Mouse (Mus musculus) bone marrow macrophage, adult 2 months (primary cell): ENCODE data around the gene Nsg1. TPM values are rescaled to one million over a fixed set of nuclear protein-coding genes. Genes with fewer than 3 reads are reported as not detected.

Source experiments
- H3K27ac ChIP-seq: 2 replicates; pipeline ENCODE4 v1.5.1; 2012; ENCODE audit warnings: low read depth, low read length; ENCODE audit not compliant: insufficient read depth
- H3K4me1 ChIP-seq: 2 replicates; pipeline ENCODE4 v1.6.1; 2012; ENCODE audit warnings: low read length; ENCODE audit not compliant: control insufficient read depth, insufficient read depth
- H3K4me3 ChIP-seq: 2 replicates; pipeline ENCODE4 v1.5.1; 2012; ENCODE audit warnings: mild to moderate bottlenecking, low read length, moderate library complexity; ENCODE audit not compliant: insufficient read depth
- CTCF ChIP-seq: IDR thresholded peaks from 2 replicates; pipeline ENCODE4 v1.5.1; 2012; ENCODE audit warnings: low read depth, mild to moderate bottlenecking, low read length, moderate library complexity
- POLR2A ChIP-seq: IDR thresholded peaks from 2 replicates; pipeline ENCODE4 v1.6.1; 2012; ENCODE audit warnings: mild to moderate bottlenecking, low read depth, low read length, borderline replicate concordance
- polyA plus RNA-seq: library from polyadenylated mRNA; stranded (reverse); fragments of >200 nt; gene quantifications from 2 replicates; pipeline ENCODE4 v1.2.4, GENCODE M21; 2012; ENCODE audit not compliant: missing spikeins, insufficient read depth, insufficient read length

Gene Nsg1
- polyA plus RNA-seq: not detected in 2 replicates

DNA sequence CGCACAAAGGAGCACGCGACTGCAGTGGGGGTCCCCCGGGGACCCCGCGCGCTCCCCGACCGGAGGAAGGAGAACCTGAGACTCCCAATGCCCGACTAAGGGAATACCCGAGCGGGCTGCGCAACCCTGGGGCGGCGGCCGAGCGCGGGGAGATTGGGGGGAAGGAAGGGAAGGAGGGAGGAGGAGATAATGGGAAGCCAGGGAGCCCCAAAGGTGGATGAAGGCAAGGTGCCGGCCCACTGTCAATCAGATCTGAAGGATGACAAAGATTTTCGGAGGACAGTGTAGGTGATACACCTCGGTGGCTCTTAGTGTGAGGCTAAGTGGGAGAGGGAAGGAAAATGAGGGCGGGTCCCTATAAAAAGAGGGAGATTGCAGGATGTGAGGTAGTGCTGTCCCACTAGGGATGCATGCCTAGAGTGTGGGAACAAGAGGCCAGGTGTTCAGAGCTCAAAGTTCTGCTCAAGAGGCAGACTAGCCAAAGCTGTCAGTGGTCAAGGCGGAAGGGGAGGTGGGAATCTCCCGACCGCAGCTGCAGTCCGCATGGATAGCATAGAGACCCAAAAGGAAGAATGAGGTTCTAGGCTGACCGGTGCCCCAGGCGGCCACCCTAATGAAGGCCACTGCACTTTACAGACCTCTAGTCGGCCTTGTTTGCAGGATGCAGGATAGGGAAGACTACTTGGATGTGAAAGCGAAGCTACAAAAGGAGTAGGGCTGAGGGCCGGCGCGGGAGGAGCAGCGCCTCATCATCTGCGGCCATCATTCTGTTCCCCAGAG is at the start of gene Nsg1:
Nsg1 (minus strand) TSS at position 274 of the 780 bp plus-strand sequence.
- Histone ChIP-seq H3K4me1 (no peaks in the 10 kb centered on the region), H3K27ac (no peak within 1 kb of the TSS), H3K4me3 (peak within 1 kb of the TSS; percentile 5)
- no peak for TF ChIP-seq CTCF
- no peak for TF ChIP-seq POLR2A

DNA sequence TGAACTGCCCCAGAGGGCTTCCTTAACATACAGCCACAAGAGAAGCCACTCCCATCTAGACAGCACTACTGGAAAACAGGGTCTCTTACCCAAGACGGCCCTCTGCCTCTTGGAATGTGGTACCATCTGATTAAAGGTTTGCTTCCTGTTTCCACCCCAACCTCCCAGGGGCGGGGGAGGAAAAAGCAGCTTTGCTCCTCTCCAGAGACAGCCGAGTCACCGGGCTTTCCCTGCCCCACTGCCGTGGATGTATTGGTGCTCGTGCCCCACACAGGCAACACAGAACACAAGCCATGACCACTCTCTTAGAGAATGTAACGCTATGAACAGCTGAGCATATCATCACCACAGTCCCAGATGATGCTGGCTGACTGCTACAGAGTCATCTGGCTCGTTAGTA is 49.3 kb upstream of the Nsg1 start:
- TF ChIP-seq POLR2A (no peak), CTCF (no peak)
- Histone ChIP-seq H3K4me1 (peaks cover 21% of the 10 kb centered on the region), H3K4me3 (no peak overlapping the region), H3K27ac (no peak overlapping the region)

DNA sequence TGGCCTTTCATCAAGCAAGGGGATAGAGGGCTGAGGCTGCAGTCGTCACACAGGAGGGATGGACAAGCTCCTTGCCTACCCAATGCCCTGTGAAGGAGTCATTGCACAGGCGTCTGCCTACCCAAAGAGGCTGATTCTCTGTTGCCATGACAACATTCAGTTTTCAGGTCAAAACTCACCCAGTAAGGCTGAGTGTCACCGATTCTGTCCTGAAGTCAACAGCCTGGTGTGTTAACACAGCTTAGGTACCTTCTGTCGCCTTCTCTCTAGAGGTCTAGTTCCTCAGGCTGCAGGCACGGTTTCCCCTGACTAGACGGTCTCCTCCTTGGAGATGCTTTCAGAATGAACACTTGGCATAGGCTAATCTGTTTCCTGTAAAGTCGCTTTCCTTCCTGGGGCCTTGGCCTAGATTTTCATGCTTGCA is 45.6 kb upstream of the Nsg1 start:
- H3K4me1 ChIP-seq: peaks cover 15% of the 10 kb centered on the region
- H3K4me3 ChIP-seq: no peak overlapping the region
- no peak for TF ChIP-seq POLR2A
- TF ChIP-seq CTCF: no peak
- no peak overlapping the region for H3K27ac ChIP-seq

DNA sequence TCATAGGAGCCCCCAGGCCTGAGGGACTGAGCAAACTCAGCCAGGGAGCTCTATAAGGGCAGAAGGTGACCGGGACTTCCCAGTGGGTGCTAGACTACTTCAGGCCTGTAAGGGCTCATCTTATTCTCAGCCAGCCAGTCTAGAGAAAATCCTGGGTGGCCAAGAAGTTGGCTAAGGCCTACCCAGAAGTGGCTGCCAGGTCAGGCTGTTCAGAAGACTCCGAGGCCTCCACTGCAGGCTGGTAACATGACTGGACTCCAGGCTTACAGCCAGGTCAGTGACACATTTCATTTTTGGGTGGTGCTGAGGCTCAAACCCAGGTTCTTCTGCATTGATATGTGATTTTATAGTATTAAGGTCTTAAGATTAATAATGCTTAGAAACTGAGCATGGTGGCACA is 40.0 kb upstream of the Nsg1 start:
- no peaks in the 10 kb centered on the region for H3K4me1 ChIP-seq
- no peak overlapping the region for H3K27ac ChIP-seq
- no peak for TF ChIP-seq CTCF
- TF ChIP-seq POLR2A: no peak
- no peak overlapping the region for H3K4me3 ChIP-seq

DNA sequence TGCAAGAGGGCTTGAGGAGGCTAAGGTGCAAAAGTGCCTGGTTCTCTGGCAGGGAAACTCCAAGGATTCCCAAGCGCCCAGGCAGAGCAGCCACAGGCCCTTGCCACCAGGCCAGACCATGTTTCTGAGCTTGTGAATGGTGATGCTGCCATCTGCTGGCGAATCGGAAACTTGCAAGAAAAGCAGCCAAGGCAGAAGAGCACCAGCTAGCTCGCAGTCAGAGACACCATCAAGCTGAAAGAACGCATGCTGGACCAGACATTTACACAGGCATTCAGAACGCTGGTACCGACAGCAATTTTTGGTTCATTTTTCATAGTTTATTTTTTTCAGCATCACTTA is 37.7 kb upstream of the Nsg1 start:
- no peak overlapping the region for H3K4me3 ChIP-seq
- H3K27ac ChIP-seq: no peak overlapping the region
- TF ChIP-seq POLR2A: no peak
- peak; percentile 72 for TF ChIP-seq CTCF
- no peaks in the 10 kb centered on the region for H3K4me1 ChIP-seq

DNA sequence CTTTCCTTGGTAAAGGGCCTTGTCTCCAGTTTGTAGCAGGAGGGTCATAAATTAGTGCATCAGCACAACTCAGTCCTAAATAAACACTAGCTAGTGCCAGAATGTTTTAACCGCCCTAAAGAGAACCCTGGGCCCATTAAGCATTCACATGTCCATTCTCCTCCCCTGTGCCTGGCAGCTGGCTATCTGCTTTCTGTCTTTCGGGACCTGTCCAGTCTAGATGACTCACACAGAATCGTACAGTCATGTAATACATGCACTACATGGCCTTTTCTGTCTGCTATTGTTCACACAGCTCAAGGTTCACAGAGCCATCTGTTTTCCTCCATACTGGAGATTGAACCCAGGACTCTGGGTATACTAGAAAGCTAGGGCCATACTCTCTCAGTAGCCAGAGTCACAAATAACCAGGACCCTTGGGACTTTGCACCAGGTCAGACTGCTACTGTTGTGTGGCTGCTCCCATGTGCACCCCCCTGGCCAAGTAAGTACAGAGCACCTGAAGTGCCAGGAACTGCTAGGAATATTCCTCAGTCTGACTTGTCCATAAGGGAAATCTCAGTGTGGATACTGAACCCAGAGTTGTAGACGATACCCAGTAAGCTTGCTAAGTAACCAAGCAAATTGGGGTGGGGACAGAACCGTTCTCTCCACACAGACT is 37.2 kb upstream of the Nsg1 start:
- Histone ChIP-seq H3K4me3 (no peak overlapping the region), H3K4me1 (no peaks in the 10 kb centered on the region), H3K27ac (no peak overlapping the region)
- TF ChIP-seq CTCF (no peak), POLR2A (no peak)

DNA sequence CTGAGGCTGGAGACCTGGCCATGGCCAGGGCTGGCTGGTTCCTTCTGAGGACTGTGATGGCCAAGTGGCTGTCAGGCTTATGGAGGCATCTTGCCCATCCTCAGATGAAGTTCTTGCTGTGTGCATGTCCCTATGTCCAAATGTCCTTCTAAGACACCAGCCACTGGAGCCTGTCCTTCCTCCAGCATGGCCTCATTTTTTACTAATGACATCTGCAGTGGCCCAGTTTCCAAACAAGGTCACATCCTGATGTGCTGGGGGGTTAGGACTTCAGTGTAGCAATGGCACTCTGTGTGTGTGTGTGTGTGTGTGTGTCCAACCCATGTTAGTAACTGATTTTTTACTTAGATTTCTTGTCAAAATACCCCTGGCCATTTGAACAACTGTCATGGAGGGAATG is 36.2 kb upstream of the Nsg1 start:
- H3K4me3 ChIP-seq: no peak overlapping the region
- no peaks in the 10 kb centered on the region for H3K4me1 ChIP-seq
- H3K27ac ChIP-seq: no peak overlapping the region
- TF ChIP-seq CTCF (no peak), POLR2A (no peak)

DNA sequence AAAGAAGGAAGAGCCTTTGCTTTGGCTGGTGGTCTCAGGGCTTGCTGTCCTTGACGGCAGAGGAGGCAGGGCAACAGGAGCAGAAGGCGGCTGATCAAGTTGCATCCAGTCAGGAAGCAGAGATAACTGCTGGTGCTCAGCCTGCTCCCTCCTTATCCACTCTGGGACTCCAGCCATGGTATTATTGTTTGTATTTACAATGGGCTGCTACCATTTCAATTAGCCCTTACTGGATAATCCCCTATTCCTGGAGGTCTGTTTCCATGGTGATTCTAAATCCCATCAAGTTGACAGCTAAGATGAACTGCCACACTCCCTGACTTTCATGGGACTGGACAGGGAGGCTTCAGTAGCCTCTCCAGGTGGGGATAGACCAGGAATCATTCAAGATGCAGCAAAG is 35.2 kb upstream of the Nsg1 start:
- no peak overlapping the region for H3K27ac ChIP-seq
- TF ChIP-seq CTCF (no peak), POLR2A (no peak)

DNA sequence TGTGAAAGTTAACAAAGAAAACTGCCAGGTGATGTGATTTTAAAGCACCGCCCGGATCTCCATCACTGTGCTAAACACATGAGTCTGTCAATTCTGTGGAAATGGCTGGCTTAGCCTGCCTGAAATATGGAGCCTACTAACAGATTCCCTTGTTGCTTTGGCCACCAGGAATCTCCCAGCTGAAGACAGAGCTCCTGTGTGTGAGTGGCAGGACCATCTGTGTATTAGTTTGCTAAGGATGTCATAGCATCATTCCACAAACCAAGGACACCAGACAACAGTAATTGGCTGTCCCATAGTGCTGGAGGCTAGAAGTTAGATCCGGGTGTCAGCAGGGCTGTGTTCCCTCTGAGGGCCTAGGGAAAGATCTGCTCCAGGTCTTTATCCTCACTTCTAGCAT is 31.2 kb upstream of the Nsg1 start:
- H3K27ac ChIP-seq: no peak overlapping the region
- H3K4me3 ChIP-seq: no peak overlapping the region
- TF ChIP-seq CTCF (no peak), POLR2A (no peak)
- H3K4me1 ChIP-seq: no peaks in the 10 kb centered on the region

More for the DNA sequence above, 35.2 kb upstream of the Nsg1 start:
- Histone ChIP-seq H3K4me3 (no peak overlapping the region), H3K4me1 (no peaks in the 10 kb centered on the region)

DNA sequence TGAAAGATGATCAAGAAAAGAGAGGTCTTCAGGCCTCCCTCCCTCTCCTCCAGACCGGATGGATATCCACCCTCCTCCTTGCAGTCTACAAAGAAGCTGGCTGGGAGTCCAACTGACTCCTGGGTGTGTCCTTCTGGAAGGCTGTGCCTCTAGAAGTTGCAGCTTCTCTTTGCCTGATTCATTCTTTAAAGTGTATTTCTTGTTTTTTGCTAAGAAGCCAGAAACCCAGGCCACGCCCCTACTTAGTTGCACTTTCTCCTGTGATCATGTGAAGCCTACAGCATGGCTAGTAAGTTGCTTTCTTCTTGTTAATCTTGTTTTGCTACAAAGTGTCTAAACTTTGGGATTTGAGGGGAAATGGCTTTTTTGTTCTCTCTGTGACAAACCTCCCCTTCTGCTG is 27.3 kb upstream of the Nsg1 start:
- TF ChIP-seq CTCF (no peak), POLR2A (no peak)
- H3K27ac ChIP-seq: no peak overlapping the region

DNA sequence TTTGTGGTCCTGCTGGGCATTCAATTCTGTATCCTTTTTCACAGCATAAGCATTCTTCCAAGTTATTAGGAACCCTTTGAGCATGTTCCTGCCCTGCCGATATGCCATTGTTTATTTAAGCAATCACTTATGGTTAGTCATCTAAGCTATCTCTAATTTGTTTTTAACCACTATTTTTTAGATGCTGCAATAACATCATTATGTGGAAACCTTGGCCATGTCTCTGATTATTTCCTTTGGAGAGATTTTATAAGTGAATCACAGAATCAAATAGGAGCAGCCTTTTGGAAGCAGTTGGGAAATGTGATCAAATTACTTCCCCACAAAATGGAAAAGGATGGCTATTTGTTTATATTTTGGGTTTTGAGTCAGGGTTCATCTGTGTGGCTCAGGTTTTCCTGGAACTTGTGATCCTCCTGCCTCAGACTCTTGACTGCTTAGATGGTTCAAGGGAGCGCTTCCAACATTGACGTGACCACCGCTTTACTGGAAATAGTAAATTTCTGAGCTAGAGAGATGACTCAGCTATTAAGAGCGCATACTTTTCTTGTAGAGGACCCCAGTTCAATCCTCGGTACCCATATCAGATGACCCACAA is 25.1 kb upstream of the Nsg1 start:
- Histone ChIP-seq H3K4me1 (no peaks in the 10 kb centered on the region), H3K4me3 (no peak overlapping the region), H3K27ac (no peak overlapping the region)
- TF ChIP-seq POLR2A (no peak), CTCF (no peak)

More for the DNA sequence above, 27.3 kb upstream of the Nsg1 start:
- no peaks in the 10 kb centered on the region for H3K4me1 ChIP-seq
- H3K4me3 ChIP-seq: no peak overlapping the region
